8 mouse cellular contexts compared by ENCODE assay signal in genomic region chr16:4594814-4595526, GRCm38 (mm10). TPM values are rescaled to one million over a fixed set of nuclear protein-coding genes. Genes with fewer than 3 reads are reported as not detected.
DNase-seq lines count a peak whose midpoint lies in the region; ATAC-seq and TF ChIP-seq lines count a peak whose summit lies in the region.

No protein-coding gene starts in this region.

- TF ChIP-seq CTCF in cerebellum, adult 2 months (IDR thresholded peaks at IDR 0.05; ENCODE audit: borderline replicate concordance, insufficient read depth, low read depth, low read length): no peak

- H3K4me1 ChIP-seq in cerebellum, adult 2 months (ENCODE audit: control insufficient read depth, insufficient read depth, low read length): peaks cover 7% of the 10 kb centered on the region
- peaks cover 72% of the 10 kb centered on the region for H3K4me1 ChIP-seq in limb, embryonic 15.5 days

- peak overlapping the region; percentile 82 for H3K9ac ChIP-seq in limb, embryonic 15.5 days

- H3K27ac ChIP-seq in cerebellum, adult 2 months (ENCODE audit: insufficient read depth, low read length): 0 out of 2 replicates have a peak overlapping the region, but pooled peaks have one; percentile 15
- peak overlapping the region; percentile 96 for H3K27ac ChIP-seq in limb, embryonic 15.5 days

- under 1% methylated on average over 34 of the region's 52 CpGs for WGBS in cerebellum, adult 2 months
- under 1% methylated on average over 40 of the region's 52 CpGs for WGBS in limb, embryonic 15.5 days

- TF ChIP-seq POLR2A in cerebellum, adult 2 months (IDR thresholded peaks at IDR 0.05; ENCODE audit: borderline replicate concordance, insufficient read depth, low read length): no peak

- H3K4me2 ChIP-seq in limb, embryonic 15.5 days: peak overlapping the region; percentile 91

- peak overlapping the region; percentile 63 for H3K4me3 ChIP-seq in cerebellum, adult 2 months (replicated peaks; ENCODE audit: insufficient read depth, low read depth, low read length)
- H3K4me3 ChIP-seq in limb, embryonic 15.5 days: peak overlapping the region; percentile 86

- peak; percentile 31 for ATAC-seq in granulocyte monocyte progenitor cell, adult 5-6 weeks (replicated peaks; ENCODE audit: poor library complexity, severe bottlenecking)
- ATAC-seq in limb, embryonic 15.5 days (ENCODE audit: insufficient number of reproducible peaks, low FRiP score, low TSS enrichment, low read depth): 0 out of 2 replicates have a peak, but pooled peaks have one; percentile 1

- H3K36me3 ChIP-seq in limb, embryonic 15.5 days: peaks cover 10% of the 10 kb centered on the region

- no peaks in the 10 kb centered on the region for H3K9me3 ChIP-seq in limb, embryonic 15.5 days

- no peak for DNase-seq in cerebellum, adult 2 months
- no peak for DNase-seq in cerebellum, adult 11 months
- peak; percentile 53 for DNase-seq in right cerebral cortex, postnatal 25 days
- no peak for DNase-seq in right cerebral cortex, adult 18-20 months
- peak; percentile 51 for DNase-seq in right cerebral cortex, postnatal 4 days
- no peak for DNase-seq in retina, embryonic 14.5 days (ENCODE audit: low spot score)

- no peaks in the 10 kb centered on the region for H3K27me3 ChIP-seq in cerebellum, adult 2 months (ENCODE audit: control insufficient read depth, insufficient read depth, low read length)
- no peaks in the 10 kb centered on the region for H3K27me3 ChIP-seq in limb, embryonic 15.5 days

RNA-seq across cellular contexts. Expression of gene Glis2, which starts 0.5 kb away (rescaled TPM):
- 16.0 and 19.5 TPM in 2 replicates for polyA plus RNA-seq in cerebellum, adult 2 months (2012; rRNA removed)
- 2.1 and 2.8 TPM in 2 replicates for total RNA-seq in granulocyte monocyte progenitor cell, adult 5-6 weeks (2014; fragmentation: Nextera tagmentation)
- 0.39 TPM in 1 of 2 replicates, not detected in the other for total RNA-seq in granulocyte monocyte progenitor cell, adult 5-6 weeks (2017)
- 31.7 and 34.9 TPM in 2 replicates for polyA plus RNA-seq in limb, embryonic 15.5 days (2015; fragmentation: Nextera tagmentation; extraction: Ambion mirVana)

RNA-seq across cellular contexts. Expression of gene Pam16, which starts 29.8 kb away (rescaled TPM):
- 121 and 132 TPM in 2 replicates for polyA plus RNA-seq in cerebellum, adult 2 months (2012; rRNA removed)
- 42.3 and 113 TPM in 2 replicates for total RNA-seq in granulocyte monocyte progenitor cell, adult 5-6 weeks (2014; fragmentation: Nextera tagmentation)
- 45.2 and 50.0 TPM in 2 replicates for total RNA-seq in granulocyte monocyte progenitor cell, adult 5-6 weeks (2017)
- polyA plus RNA-seq in limb, embryonic 15.5 days (2015; fragmentation: Nextera tagmentation; extraction: Ambion mirVana): 75.8 and 83.1 TPM in 2 replicates

RNA-seq across cellular contexts. Expression of gene Tfap4, which starts 35.3 kb away (rescaled TPM):
- polyA plus RNA-seq in cerebellum, adult 2 months (2012; rRNA removed): 9.8 and 9.9 TPM in 2 replicates
- total RNA-seq in granulocyte monocyte progenitor cell, adult 5-6 weeks (2014; fragmentation: Nextera tagmentation): 34.8 and 46.6 TPM in 2 replicates
- 36.4 and 47.6 TPM in 2 replicates for total RNA-seq in granulocyte monocyte progenitor cell, adult 5-6 weeks (2017)
- polyA plus RNA-seq in limb, embryonic 15.5 days (2015; fragmentation: Nextera tagmentation; extraction: Ambion mirVana): 20.4 and 20.7 TPM in 2 replicates

RNA-seq across cellular contexts. Expression of gene Vasn, which starts 44.8 kb away (rescaled TPM):
- 6.4 and 6.5 TPM in 2 replicates for polyA plus RNA-seq in cerebellum, adult 2 months (2012; rRNA removed)
- not detected in 2 replicates for total RNA-seq in granulocyte monocyte progenitor cell, adult 5-6 weeks (2014; fragmentation: Nextera tagmentation)
- total RNA-seq in granulocyte monocyte progenitor cell, adult 5-6 weeks (2017): 0.67 TPM in 1 of 2 replicates, not detected in the other
- 41.5 and 45.1 TPM in 2 replicates for polyA plus RNA-seq in limb, embryonic 15.5 days (2015; fragmentation: Nextera tagmentation; extraction: Ambion mirVana)

RNA-seq across cellular contexts. Expression of gene Dnaja3, which starts 44.8 kb away (rescaled TPM):
- 60.6 and 64.0 TPM in 2 replicates for polyA plus RNA-seq in cerebellum, adult 2 months (2012; rRNA removed)
- total RNA-seq in granulocyte monocyte progenitor cell, adult 5-6 weeks (2014; fragmentation: Nextera tagmentation): 41.9 and 45.8 TPM in 2 replicates
- total RNA-seq in granulocyte monocyte progenitor cell, adult 5-6 weeks (2017): 60.9 and 66.4 TPM in 2 replicates
- 60.5 and 65.1 TPM in 2 replicates for polyA plus RNA-seq in limb, embryonic 15.5 days (2015; fragmentation: Nextera tagmentation; extraction: Ambion mirVana)

Comparison
In these comparisons a context has a peak if more than half of its experiments do, and no peak if none do; other contexts are left out.
1. DNase-seq: peak in right cerebral cortex, postnatal 25 days (single experiment) and right cerebral cortex, postnatal 4 days (single experiment); none in cerebellum, adult 2 months (0 of 2), cerebellum, adult 11 months (single experiment), right cerebral cortex, adult 18-20 months (single experiment) and retina, embryonic 14.5 days (single experiment).